Mouse (Mus musculus) megakaryocyte, embryonic 14.5 days (primary cell): ENCODE measurements around the gene Asb16.

Experiments used
- FLI1 ChIP-seq: IDR thresholded peaks from 2 replicates; pipeline ENCODE4 v1.6.1; 2012; ENCODE audit warnings: low read length, inconsistent platforms, mixed read lengths
- GATA1 ChIP-seq: IDR thresholded peaks from 3 replicates; pipeline ENCODE4 v1.6.1; 2012; ENCODE audit warnings: mixed read lengths, low read length, inconsistent platforms, borderline replicate concordance

GRCm38 (mm10) chr11:102312586-102312985, 44.0 kb downstream of the Asb16 start:
- TF ChIP-seq GATA1 (no peak), FLI1 (no peak)
